Mouse (Mus musculus) layer of hippocampus, adult 6 months (tissue): ENCODE data around the gene Fam178b. TPM values are rescaled to one million over a fixed set of nuclear protein-coding genes. Genes with fewer than 3 reads are reported as not detected.

Source experiments
- long read RNA-seq, 2 experiments: library from polyadenylated mRNA; unstranded; transcript quantifications; one replicate each; pipeline ENCODE4 v2.0.0; 2019 to 2020
- microRNA-seq: library from miRNA; unstranded; fragments of <30 nt; microRNA quantifications from one replicate; pipeline ENCODE4 v1.2.0, GENCODE M21; 2020
- polyA plus RNA-seq: library from polyadenylated mRNA; unstranded; fragments of <200 nt; fragmentation: Nextera tagmentation; gene quantifications from 2 replicates; pipeline ENCODE4 v1.2.3, GENCODE M21; 2021

Gene Fam178b
- polyA plus RNA-seq, result 0.38 and 0.56 TPM in 2 replicates
- long read RNA-seq, experiment 1, partial matches to known transcripts, result 0 of 1 reads
- long read RNA-seq, experiment 1, other reads (novel, unspliced or antisense), result 1 of 1 reads
- long read RNA-seq, experiment 2, result 0 reads

GRCm38 (mm10) chr1:36682620-36683355 is at the start of gene Fam178b:
TSS of gene Fam178b (minus strand) at chr1:36683183.

GRCm38 (mm10) chr1:36714311-36714710 is 31.3 kb upstream of the Fam178b start, which contains the start of gene Actr1b:
TSS of gene Actr1b (minus strand) at chr1:36714422.

GRCm38 (mm10) chr1:36709854-36710280 is 26.9 kb upstream of the Fam178b start, which contains the start of gene 4933424G06Rik:
TSS of gene 4933424G06Rik (plus strand) at chr1:36710149.

GRCm38 (mm10) chr1:36691271-36692155 is 8.5 kb upstream of the Fam178b start, which contains the start of gene Cox5b:
TSS of gene Cox5b (plus strand) at chr1:36691449.

GRCm38 (mm10) chr1:36558031-36558993 is 124.7 kb downstream of the Fam178b start, which contains the start of gene Sema4c:
TSS of gene Sema4c (minus strand) at chr1:36558349.

GRCm38 (mm10) chr1:36546888-36547471 is 136.0 kb downstream of the Fam178b start, which contains the start of gene Ankrd39:
TSS of gene Ankrd39 (minus strand) at chr1:36547445.

GRCm38 (mm10) chr1:36539186-36539585 is 143.8 kb downstream of the Fam178b start, which contains the start of gene Gm42417:
TSS of gene Gm42417 (minus strand) at chr1:36539429.

GRCm38 (mm10) chr1:36536783-36537182 is 146.2 kb downstream of the Fam178b start, which contains the start of gene Ankrd23:
TSS of gene Ankrd23 (minus strand) at chr1:36536883.

Small RNAs within 50 kb of the gene (microRNA-seq; reads per million reads assigned to microRNA genes)
- not detected for gene Gm24133

Other genes with a start within 250 kb of the Fam178b start
- gene Lman2l, start 237.9 kb downstream of the Fam178b start, polyA plus RNA-seq, result 46.7 and 47.1 TPM in 2 replicates
- gene Cnnm4, start 211.6 kb downstream of the Fam178b start, polyA plus RNA-seq, result 16.9 and 24.0 TPM in 2 replicates
- 2.4 and 3.2 TPM in 2 replicates for gene Cnnm3, start 171.3 kb downstream of the Fam178b start, polyA plus RNA-seq
- 0.20 and 0.49 TPM in 2 replicates for gene Ankrd23, start 146.3 kb downstream of the Fam178b start, polyA plus RNA-seq
- gene Gm42417, start 143.8 kb downstream of the Fam178b start, polyA plus RNA-seq, result 0.08 and 0.11 TPM in 2 replicates
- 16.5 and 18.3 TPM in 2 replicates for gene Ankrd39, start 135.7 kb downstream of the Fam178b start, polyA plus RNA-seq
- gene Sema4c, start 124.8 kb downstream of the Fam178b start, polyA plus RNA-seq, result 0.49 and 0.77 TPM in 2 replicates
- 2,870 and 2,984 TPM in 2 replicates for gene Cox5b, start 8.3 kb upstream of the Fam178b start, polyA plus RNA-seq
- gene 4933424G06Rik, start 27.0 kb upstream of the Fam178b start, polyA plus RNA-seq, result 0.31 and 1.2 TPM in 2 replicates
- 116 and 123 TPM in 2 replicates for gene Actr1b, start 31.2 kb upstream of the Fam178b start, polyA plus RNA-seq
- gene Zap70, start 78.6 kb upstream of the Fam178b start, polyA plus RNA-seq, result 4.5 and 7.1 TPM in 2 replicates